Mouse (Mus musculus) embryo, embryonic 9.5 days (tissue): ENCODE results near the gene Filip1l.

Experiments used
- DNase-seq: peaks from one replicate; pipeline ENCODE4 v3.0.0-alpha.2; 2017; ENCODE audit errors: extremely low spot score

Gene Filip1l

DNA sequence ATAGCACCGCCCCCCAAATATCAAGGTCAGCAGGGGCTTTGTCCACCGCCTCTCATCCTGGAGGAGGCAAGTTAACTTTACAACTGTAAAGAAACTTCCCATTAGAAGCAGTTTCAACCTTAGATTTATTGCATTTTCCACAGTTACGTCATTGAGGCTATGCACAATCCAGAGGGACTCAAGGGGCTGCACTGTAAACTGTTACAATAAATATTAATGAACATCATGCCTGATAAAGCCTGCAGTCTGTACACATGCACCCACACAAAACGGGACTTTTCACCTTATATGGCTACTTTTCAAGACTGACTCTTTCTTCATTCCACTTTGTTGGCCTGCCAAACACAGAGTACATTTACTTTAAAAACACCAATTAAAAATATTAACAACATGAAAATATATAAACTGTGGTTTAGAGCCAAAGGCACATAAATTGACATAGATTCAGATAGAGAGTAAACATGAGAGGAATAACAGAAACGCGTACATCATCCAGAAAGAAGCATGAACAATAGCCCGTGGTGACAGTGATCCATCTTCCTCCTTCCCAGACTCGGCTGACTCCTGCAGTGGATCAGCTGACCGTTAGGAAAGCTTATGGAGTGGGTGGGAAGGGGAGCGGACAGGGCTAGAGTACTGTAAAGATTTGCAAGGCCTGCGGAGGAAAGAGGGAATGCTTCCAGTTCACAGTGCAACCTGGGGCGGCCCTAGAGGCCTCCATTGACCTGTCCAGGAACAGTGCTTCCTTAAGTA lies 131.3 kb downstream of the Filip1l start:
- DNase-seq: no peak

DNA sequence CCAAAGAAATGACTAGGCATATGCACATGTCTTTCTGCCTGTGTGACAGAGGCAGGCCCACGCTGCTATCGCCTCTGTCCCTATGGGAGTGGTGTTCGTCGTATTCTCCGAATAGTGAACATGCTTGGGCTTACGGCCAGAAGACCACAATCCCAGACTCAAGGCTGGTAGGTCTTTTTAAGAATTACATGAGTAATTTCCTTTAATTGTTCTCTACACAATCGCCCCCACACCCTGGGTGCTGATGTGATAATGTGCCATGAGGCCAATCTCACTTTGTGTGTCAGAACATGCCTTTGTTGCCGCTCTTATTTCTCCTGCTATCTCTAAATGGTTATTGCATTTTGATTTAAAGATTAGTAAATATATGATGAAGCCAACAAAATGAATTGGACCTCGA lies 132.4 kb downstream of the Filip1l start:
- no peak for DNase-seq

DNA sequence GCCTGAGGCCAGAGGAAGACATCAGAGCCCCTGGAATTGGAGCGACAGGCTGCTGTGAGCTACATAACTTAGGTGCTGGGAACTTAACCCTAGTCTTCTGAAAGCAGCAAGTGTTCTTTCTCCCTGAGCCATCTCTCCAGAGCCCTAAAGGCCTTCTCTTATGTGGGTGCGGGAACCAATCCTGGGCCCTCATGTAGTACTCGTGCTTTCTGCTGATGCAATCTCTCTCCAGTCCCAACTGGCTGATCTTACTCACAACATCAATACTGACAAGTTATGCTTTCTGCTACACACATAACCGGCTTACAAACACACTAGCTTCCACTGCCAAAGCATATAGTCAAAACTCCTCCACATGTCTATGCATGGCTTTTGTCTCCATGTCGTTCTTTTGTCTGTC lies 133.4 kb downstream of the Filip1l start:
- DNase-seq: no peak

DNA sequence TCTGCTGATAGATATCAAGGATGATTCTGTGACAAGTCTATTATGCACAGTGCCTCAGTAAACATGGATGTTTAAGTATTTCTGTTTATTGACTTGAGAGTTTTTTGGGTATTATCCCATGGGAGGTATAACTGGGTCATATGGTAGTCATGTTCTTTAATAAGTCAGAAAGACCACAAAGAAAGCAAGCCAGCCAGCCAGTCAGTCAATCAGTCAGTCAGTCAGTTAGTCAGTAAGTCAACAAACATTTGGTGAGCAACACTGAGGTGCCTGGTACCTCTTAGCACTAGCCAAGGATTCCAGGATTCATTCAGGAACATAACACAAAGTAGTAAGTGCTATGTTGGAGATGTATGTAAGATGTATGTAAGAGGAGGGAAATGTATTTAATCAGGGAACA lies 135.8 kb downstream of the Filip1l start:
- DNase-seq: no peak

DNA sequence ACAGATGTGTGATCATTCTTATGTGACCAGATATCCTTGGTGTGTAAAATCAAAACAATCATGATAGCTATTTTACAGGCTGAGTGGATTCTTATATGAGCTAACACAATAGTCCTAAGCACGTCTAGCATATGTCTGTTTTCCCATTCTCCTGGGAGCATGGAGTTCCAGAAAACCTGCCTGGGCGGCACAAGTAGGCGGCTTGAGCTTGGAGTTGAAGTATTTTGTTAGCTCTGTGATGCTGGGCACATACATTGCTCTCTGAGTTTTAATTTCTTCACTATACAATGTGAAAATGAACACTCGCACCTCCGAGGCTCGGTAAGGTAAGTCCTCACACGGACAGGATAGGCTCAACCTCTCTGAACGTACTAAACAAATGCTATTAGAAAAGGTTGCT lies 137.8 kb downstream of the Filip1l start:
- no peak for DNase-seq

DNA sequence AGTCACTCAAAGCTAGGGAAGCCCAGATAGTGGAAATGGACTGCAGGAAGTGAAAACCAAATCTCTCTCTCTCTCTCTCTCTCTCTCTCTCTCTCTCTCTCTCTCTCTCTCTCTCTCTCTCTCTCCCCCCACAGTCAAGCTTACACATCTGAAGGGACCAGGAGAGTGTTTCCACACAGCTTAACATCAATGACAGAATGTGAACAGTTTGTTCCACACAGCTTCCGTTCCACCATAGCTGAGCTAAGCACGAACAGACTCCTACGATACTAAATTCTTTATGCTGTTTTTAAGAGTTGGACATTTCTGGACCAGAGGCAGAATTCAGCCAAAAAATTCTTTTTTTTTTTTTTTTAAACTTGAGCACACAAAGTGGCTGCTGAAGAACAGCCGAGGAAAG lies 139.0 kb downstream of the Filip1l start:
- DNase-seq: no peak

DNA sequence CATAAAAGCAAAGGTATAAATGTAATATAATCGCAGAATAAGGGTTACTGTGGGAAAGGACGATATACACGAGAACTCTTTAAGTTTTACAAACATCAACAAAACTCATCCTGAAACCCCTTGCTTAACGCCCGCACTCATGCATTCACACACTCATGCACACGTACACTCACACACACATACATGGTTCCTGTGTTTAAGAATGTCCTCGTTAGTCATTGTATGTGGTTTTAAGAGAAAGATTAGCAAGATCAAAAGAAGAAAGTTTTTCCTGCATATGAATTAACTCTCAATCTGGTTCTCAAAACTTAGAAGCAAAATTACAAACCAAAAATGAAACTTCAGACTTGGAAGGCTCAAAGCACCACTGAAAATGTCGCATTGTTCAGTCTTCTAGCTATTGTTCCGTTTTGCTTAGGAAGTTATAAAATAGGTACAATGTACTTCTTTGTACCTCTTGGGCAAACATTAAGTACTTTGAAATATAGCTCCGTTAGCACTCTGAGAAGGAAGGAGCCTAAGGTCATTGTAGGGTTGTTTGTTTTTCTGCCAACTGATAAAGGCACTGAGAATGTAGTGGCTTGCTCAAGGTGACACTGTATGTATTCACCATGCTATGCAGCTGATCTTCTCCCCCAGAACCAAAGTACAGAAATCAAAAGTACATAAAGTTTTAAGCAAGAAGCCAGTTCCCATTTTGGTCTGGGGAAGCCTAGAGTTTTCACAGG lies 142.7 kb downstream of the Filip1l start:
- DNase-seq: no peak

DNA sequence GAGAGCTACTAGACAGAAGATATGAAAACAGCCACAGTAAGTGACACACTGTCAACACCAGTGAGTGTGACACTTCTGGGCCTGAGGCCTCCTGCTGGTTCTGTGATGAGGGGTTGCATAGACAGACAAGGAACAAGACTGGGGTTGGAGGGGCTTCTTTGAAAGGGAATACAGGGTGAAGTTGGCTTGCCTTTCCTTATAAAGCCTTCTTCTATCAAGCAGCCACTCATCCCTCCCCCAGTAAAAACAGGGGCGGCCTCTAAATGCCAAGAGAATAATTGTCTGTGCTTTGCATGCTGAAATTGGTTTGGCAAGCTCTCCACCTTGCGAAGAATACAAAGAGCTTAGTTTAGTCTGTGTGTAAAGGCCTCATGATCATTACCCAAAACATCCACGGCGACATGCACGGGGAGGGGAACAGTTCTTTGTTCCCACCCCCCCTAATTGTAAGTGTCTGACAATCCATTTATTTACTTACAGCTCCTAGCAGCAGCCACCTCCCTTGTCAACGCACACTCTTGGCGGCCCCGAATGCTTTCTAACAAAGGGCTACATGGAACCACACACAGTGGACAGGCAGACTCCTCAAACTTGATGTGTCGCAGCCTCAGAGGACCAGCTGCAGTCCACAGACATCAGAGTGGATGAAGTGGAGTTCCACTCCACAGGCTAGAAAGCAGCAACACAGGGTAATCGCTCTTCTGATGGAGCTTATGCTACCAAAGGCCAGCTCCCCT lies 143.7 kb downstream of the Filip1l start:
- no peak for DNase-seq

DNA sequence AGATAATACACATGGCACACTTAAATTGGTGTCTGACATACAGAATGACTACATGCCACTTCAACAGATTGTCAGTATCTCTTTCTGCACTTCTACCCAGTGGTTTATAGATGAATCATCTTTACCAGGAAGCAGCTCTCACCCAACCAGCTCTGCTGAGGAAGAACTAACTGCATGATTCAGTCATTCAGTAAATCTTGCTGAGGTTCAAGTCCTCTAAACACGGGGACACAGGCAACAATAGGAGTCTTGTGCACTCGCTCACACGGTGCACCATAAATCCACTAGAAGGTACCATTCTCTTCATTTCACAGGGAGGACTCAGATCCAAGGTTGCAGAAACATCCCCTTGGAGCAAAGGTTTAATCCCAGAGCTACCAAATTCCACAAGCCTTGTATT lies 148.0 kb downstream of the Filip1l start:
- no peak for DNase-seq

DNA sequence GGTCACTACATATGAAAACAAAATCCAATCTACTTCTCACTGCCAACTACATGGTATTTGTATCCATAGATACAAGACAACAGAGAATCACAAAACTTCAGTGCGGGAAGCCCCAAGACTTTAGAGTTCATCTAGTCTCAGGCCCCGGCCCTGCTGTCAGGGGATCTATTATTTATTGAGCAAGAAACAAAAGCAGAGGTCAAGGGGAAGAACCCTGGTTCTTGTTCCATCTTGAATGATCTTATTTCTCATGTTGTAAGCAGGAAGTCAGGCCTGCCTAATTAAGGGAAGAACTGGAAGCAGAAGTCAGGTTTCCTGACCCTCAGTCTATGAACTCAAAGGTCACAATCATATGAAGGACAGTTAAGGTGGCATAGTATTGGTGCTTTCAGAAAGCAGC lies 149.3 kb downstream of the Filip1l start:
- DNase-seq: peak; percentile 24

DNA sequence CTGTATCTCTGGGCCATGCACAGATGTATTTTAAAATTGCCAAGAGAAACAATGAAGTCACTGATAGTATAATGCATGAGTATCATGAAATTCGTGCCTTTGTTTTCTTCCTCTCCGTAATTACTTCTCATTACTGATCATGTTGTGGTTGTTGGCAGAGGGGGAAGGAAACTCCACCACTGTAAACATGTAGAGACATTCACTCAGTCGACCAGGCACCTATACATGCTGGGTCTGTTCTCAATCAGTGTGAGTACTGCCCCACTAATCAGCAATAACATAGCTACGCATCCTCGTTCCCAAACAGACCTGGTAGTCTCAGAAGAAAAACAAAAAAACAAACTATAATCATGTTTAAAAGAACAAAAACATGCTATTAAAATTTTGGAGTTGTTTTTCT lies 149.9 kb downstream of the Filip1l start:
- DNase-seq: no peak

DNA sequence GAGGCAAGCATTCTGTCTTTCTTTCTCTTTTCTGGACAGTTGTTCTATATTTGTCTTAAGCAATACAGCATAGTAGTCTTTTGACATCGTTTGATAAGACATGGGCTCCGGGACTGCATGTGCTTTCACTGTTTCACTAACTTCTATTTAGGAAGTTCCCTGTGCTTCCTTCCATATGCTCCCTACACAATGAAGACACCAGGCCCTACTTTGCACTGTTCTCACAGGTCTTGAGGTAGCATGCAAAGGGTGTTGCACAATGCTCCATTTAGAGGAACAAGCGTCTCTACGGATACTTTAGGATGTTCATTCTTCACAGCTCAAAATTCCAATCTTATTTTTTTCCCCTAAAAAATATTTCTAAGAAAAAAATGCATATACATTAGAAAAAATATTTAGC lies 151.8 kb downstream of the Filip1l start:
- DNase-seq: no peak

DNA sequence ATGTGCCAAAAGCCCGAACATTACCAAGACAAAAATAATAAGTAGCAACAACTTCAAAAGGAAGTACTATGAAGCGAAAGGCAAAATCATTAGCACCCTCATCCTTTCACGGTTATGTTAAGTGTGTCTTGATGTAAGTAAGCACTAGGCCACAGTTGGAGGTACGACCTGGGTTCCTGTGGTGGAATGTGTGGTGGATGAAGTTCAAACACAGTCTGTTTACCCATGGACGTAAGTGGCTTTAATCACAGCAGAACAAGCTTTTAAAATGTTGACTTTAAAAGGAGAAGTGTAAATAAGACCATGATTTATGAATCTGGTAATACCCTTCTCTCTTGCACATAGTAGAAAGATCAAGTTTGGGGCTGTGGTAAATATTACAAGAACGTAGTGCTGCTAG lies 153.2 kb downstream of the Filip1l start:
- no peak for DNase-seq

DNA sequence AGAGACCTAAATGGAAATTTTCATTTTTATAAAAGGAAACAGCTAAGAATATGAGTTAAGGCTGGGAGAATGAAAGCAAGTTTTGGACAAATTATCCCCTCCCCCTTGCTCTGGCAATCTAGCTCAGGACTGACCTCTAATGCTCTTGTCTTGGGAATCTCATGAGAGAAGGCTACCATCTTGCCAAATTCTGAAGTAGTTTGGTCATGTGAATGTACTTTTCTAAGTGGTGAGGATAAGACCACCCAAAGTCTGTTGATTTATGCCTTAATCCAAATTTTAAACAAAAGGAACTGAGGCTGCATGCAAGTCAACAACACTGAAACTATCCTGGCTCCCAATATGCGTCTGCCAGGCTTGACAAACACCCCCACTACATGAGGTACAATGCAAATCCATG lies 155.5 kb downstream of the Filip1l start:
- no peak for DNase-seq

DNA sequence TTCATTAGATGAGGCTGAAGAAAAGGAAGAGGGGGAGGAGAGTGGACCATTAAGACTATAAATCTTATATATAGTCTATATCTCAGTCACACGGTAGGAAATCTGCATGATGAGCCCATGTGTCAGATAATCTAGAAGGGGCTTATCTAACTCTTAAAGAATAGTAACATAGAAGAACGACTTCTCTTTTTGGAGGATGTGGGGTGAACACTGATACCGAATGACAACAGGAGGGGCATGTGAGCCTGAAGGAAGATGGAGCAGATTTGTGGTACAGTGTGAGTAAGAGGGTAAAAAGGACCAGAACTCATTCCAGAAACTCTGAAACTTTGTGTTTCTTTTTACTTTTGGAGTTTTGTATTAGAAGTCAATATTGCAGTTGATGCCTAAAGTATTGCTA lies 156.2 kb downstream of the Filip1l start:
- DNase-seq: no peak

DNA sequence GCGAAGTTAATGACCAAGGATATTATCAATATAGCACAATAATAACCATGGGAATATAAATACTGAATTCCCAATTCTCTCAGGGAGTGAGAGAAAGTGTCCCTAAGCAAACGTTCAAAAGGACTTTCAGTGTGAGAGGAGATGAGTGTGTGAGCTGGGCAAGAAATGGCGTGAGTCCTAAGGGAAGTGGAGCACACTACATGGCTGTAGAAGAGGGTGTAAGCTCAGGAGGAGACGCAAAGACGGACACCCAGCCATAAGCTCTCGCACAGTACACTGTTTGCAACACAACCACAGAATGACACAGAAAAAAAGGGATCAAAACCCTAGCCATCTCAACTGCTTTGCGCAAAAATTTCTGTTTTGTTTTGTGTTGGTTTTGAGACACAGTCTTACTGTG lies 160.7 kb downstream of the Filip1l start:
- no peak for DNase-seq

DNA sequence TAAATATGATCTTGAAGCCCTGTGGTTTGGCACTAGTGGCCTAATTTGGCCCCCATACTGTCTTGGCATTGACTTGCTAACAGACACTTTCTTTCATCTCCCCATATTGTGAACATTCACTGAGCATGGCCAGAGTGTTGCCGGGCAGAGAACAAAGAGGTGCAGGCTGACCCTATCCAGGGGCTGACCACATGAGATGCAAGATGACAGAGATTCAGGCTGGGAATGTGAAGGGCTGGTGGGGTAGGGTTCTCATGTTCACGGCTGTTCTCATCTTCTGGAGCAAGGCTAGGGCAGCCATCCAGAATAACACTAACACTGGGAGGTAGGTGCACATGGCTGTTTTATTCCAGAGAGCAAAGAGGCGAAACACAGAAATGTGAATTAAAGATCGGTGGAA lies 161.5 kb downstream of the Filip1l start:
- no peak for DNase-seq

DNA sequence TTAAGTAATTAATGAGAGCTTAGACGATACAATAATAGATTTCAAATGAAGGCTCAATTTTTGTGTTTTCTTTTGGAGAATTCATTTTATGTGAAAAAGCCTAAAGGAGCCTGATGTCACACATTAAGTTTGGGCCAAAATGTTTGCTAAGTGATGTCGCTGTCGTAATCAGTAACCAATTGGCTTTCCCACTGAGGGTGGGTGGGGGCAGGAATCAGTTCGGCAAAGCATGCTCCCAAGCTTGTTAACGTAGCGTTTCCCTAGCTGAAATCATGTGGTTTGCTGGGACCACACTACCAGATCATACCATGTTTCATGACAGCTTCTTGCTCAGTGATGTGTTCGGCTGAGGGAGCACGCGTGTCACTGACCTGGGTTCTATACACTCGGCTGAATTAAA lies 162.7 kb downstream of the Filip1l start:
- no peak for DNase-seq

DNA sequence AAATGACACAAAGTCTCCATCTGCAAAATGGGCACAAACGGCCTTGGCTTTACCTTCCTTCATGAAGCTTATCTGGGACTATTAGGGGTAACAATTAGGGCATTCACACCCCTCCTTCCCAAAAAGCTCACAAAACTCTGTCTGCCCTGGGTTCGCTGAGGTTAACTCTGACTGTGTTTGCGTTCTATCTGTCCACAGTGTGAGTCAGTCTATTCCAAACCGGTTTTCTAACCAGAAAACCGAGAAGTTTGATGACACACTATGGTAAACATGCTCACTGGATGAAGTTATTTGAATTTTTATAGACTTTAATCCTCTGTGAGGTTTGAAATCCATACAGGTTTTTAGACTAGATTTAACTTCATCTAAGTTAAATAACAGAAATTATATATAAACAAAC lies 172.2 kb downstream of the Filip1l start:
- no peak for DNase-seq

DNA sequence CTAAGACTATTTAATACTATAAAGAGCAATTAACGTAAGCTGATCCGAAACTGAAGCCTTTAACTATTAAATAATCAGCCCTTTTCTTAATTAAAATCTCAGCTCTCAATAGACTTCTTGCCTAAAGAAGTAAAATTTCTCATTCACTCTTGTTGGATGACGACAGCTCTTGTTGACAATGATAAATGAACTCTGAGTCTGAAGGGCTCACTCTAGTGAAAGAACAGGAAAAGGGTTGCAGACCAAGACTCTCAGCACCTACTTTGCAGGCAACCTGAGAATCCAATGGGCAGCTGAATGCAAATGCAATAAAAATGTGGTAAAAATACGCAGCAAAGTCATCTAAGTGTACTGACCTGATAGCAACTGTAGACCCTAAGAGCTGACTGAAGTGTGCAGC lies 172.6 kb downstream of the Filip1l start:
- DNase-seq: no peak

DNA sequence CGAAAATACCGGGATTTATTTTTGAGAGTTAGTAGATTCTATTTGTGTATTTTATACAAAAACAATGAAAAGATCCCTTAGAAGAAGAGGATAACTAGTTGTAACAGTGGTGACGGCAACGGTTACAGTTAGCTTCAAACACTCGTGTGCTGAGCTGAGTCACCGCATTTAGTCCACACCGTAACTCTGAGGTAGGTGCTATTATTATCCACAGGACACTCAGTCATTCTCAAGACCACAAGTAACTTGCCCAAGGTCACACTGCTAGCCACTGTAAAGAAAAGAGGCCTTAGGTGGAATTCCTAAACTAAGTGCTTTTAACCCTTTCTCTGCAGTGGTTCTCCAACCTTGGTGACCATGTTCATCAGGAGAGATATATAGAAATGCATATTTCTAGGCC lies 174.0 kb downstream of the Filip1l start:
- DNase-seq: no peak

DNA sequence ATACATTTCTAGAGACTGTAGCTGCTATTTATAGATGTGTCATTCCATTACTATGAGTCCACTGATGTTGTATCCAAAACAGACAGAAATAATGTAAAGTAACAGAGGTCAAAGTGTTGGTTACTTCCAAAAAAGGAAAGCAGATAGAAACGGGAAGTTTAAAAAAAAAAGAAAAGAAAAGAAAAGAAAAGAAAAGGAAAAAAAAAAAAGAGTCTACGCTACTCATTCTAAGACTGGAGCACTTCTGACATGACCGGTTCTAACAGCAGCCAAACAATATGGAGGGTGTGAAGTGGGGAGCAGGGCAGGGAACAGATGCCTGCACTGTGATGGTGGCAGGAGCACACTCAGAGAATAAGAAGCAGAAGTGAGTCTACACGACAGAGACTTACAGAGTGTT lies 175.6 kb downstream of the Filip1l start:
- no peak for DNase-seq

DNA sequence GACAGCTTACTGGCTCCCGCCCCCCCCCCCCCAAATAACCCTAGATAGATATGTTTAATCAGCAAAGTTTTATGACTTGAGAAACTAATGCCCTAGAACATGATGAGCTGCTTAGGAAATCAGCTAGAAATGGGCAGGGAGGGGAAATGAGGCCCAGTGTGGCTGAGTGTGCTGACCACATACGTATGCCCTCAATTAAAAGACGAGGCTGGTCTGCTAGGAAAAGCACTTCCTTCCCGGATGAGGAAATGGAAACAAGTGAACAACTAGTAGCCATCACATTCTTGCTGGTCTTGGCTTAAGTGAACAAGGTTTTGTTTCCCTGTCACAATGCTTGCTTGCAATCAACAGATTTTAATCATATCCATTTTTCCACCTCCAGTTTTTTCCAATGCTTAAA lies 177.7 kb downstream of the Filip1l start:
- no peak for DNase-seq
